Comparison of ENCODE assay signal across 18 mouse cellular contexts in genomic region chr14:122112311-122112710, GRCm38 (mm10).
"Had no signal": no experiment of that assay in that cellular context is flagged by ENCODE, and none has a peak within 500 bp of the region (broad histone marks: within the 10 kb centered on the region; RNA-seq: fewer than 3 reads in every experiment).

No protein-coding gene starts in this region.

- H3K9ac ChIP-seq: liver, embryonic 14.5 days; lung, embryonic 15.5 days; midbrain, embryonic 13.5 days; midbrain, embryonic 15.5 days; neural tube, embryonic 12.5 days had no signal

- H3K9me3 ChIP-seq: lung, embryonic 15.5 days; megakaryocyte, embryonic 14.5 days; midbrain, embryonic 13.5 days; midbrain, embryonic 15.5 days; neural tube, embryonic 12.5 days had no signal

- H3K4me3 ChIP-seq: lung, embryonic 15.5 days; megakaryocyte, embryonic 14.5 days; midbrain, embryonic 13.5 days; midbrain, embryonic 15.5 days; neural tube, embryonic 12.5 days had no signal

- H3K36me3 ChIP-seq: lung, embryonic 15.5 days; midbrain, embryonic 15.5 days; neural tube, embryonic 12.5 days had no signal

- H3K27ac ChIP-seq: liver, embryonic 14.5 days; lung, embryonic 15.5 days; macrophage; midbrain, embryonic 13.5 days; midbrain, embryonic 15.5 days; neural tube, embryonic 12.5 days had no signal

- H3K4me2 ChIP-seq: lung, embryonic 15.5 days; midbrain, embryonic 11.5 days; midbrain, embryonic 13.5 days; midbrain, embryonic 15.5 days; neural tube, embryonic 12.5 days had no signal

- H3K27me3 ChIP-seq: lung, embryonic 15.5 days; megakaryocyte, embryonic 14.5 days; midbrain, embryonic 13.5 days; midbrain, embryonic 15.5 days; neural tube, embryonic 12.5 days had no signal

- ATAC-seq: lung, postnatal 0 days; midbrain, embryonic 13.5 days; midbrain, embryonic 15.5 days had no signal

- DNase-seq: lung, adult 2 months; lung, postnatal 14 days; lung, postnatal 36 days; right cerebral cortex, adult 18-20 months; right cerebral cortex, postnatal 25 days; right cerebral cortex, postnatal 4 days; spleen, adult 18-20 months; thymus, adult 18-20 months; thymus, postnatal 14 days had no signal
